Mouse (Mus musculus) forebrain, embryonic 11.5 days (tissue): ENCODE results near the gene Sult2a2. TPM values are rescaled to one million over a fixed set of nuclear protein-coding genes. Genes with fewer than 3 reads are reported as not detected.
"Not testable (repeated sequence)": the region's sequence is repeated elsewhere in the genome, so short reads cannot be mapped to it uniquely, and the experiment has no call there.

ENCODE experiments used
- ATAC-seq: fragments of 200-750 bp; cut with Nextera tagmentation; replicated peaks from 2 replicates; pipeline ENCODE4 v1.8.0; 2017; ENCODE audit warnings: moderate TSS enrichment; ENCODE audit not compliant: low FRiP score
- DNase-seq: peaks from one replicate; pipeline ENCODE4 v3.0.0-alpha.2; 2017; ENCODE audit warnings: low spot score
- H3K27ac ChIP-seq: fragments of 300-500 bp; sonication (generic); 2 replicates; pipeline ENCODE4 v1.5.1; 2014; ENCODE audit warnings: low read depth, low read length
- H3K27me3 ChIP-seq: fragments of 300-500 bp; sonication (generic); 2 replicates; pipeline ENCODE4 v1.6.1; 2014; ENCODE audit warnings: mild to moderate bottlenecking, low read length, mixed read lengths; ENCODE audit not compliant: control insufficient read depth, insufficient read depth
- H3K36me3 ChIP-seq: fragments of 300-500 bp; sonication (generic); 2 replicates; pipeline ENCODE4 v1.6.1; 2014; ENCODE audit warnings: mild to moderate bottlenecking, low read length, moderate library complexity, mixed read lengths; ENCODE audit not compliant: control insufficient read depth, insufficient read depth
- H3K4me1 ChIP-seq: fragments of 300-500 bp; sonication (generic); replicated peaks from 2 replicates; pipeline ENCODE4 v1.6.1; 2014; ENCODE audit warnings: low read length, mixed read lengths; ENCODE audit not compliant: control insufficient read depth, insufficient read depth
- H3K4me2 ChIP-seq: fragments of 300-500 bp; sonication (generic); 2 replicates; pipeline ENCODE4 v1.6.1; 2014; ENCODE audit warnings: low read depth, mild to moderate bottlenecking, low read length, moderate library complexity, mixed read lengths; ENCODE audit not compliant: severe bottlenecking
- H3K4me3 ChIP-seq: fragments of 300-500 bp; sonication (generic); 2 replicates; pipeline ENCODE4 v1.5.1; 2014; ENCODE audit warnings: low read depth, low read length
- H3K9ac ChIP-seq: fragments of 300-500 bp; sonication (generic); 2 replicates; pipeline ENCODE4 v1.6.1; 2014; ENCODE audit warnings: low read length
- H3K9me3 ChIP-seq: fragments of 300-500 bp; sonication (generic); 2 replicates; pipeline ENCODE4 v1.6.1; 2016; ENCODE audit warnings: low read length, mixed read lengths; ENCODE audit not compliant: control insufficient read depth
- WGBS: fragments of 180-500 bp; shearing (Covaris S2); extraction: QIAGEN DNeasy Blood & Tissue Kit; methylation state at CpG from one replicate; pipeline ENCODE4 v1.1.7; 2014; 5-methylcytosine and 5-hydroxymethylcytosine counted together
- polyA plus RNA-seq: library from polyadenylated mRNA; unstranded; fragments of >200 nt; fragmentation: Nextera tagmentation; extraction: Ambion mirVana; gene quantifications from 2 replicates; pipeline ENCODE4 v1.2.1, GENCODE M21; 2014

Gene Sult2a2
- polyA plus RNA-seq = not detected in 2 replicates

DNA sequence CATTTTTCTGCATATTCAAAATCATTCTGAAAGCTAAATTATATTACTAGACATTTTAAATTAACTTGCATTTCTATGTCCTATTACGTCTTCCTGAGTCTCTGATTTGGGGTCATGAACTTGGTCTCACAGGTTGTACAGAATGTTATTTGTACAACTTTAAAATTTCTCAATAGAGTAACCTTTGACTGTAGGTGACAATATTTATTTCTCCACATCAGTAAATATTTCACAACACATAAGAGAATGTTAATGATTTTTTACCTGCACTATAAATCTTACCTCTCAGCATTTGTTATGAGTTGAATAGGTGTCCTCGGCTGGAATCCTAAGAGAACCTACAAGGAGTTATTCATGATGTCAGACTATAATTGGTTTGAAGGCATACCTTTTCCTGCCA lies at the start of gene Sult2a2:
Gene Sult2a2, plus strand, starts transcription at position 301 of the 400 bp plus-strand sequence.
- not testable (repeated sequence) for H3K9me3 ChIP-seq, H3K4me2 ChIP-seq, H3K4me3 ChIP-seq, H3K9ac ChIP-seq, H3K27ac ChIP-seq, ATAC-seq, H3K36me3 ChIP-seq, H3K4me1 ChIP-seq, DNase-seq, H3K27me3 ChIP-seq
- 75% methylated on average over 1 of the region's 2 CpGs for WGBS

- no peaks in the 10 kb centered on the region for H3K4me1 ChIP-seq
- no peak overlapping the region for H3K27ac ChIP-seq
- no peak overlapping the region for H3K9ac ChIP-seq
- no peak overlapping the region for H3K4me2 ChIP-seq
- H3K36me3 ChIP-seq = no peaks in the 10 kb centered on the region
- 86% methylated on average over 1 of the region's 1 CpGs for WGBS
- no peaks in the 10 kb centered on the region for H3K27me3 ChIP-seq
- no peaks in the 10 kb centered on the region for H3K9me3 ChIP-seq
- DNase-seq = no peak
- ATAC-seq = no peak
- no peak overlapping the region for H3K4me3 ChIP-seq
These were observed 80.6 kb downstream of the Sult2a2 start for GRCm38 (mm10) chr7:13813913-13814312.

Other genes with a start within 250 kb of the Sult2a2 start
- gene Bsph2, start 162.4 kb upstream of the Sult2a2 start, polyA plus RNA-seq = not detected in 2 replicates
- not detected in 2 replicates for gene Sult2a5, start 109.5 kb upstream of the Sult2a2 start, polyA plus RNA-seq
- not detected in 2 replicates for gene Sult2a1, start 103.9 kb downstream of the Sult2a2 start, polyA plus RNA-seq